Mouse (Mus musculus): ENCODE results near the gene Sertad4.

The Sertad4 gene

GRCm38 (mm10) chr1:192851126-192851525, 4.4 kb downstream of the Sertad4 start:
- DNase-seq = no peak

- no peak for DNase-seq
These were observed 5.9 kb downstream of the Sertad4 start for GRCm38 (mm10) chr1:192849616-192850015.

GRCm38 (mm10) chr1:192847254-192847653, 8.3 kb downstream of the Sertad4 start:
- no peak for DNase-seq

- DNase-seq = no peak
These were observed 14.3 kb downstream of the Sertad4 start for GRCm38 (mm10) chr1:192841094-192841813.

- DNase-seq = no peak
These were observed 14.9 kb downstream of the Sertad4 start for GRCm38 (mm10) chr1:192840655-192841054.

GRCm38 (mm10) chr1:192835211-192835681, 20.3 kb downstream of the Sertad4 start:
- peak; percentile 56 for DNase-seq

- DNase-seq = peak; percentile 72
These were observed 21.0 kb downstream of the Sertad4 start for GRCm38 (mm10) chr1:192834361-192835210.

GRCm38 (mm10) chr1:192833586-192833985, 22.0 kb downstream of the Sertad4 start:
- no peak for DNase-seq

- no peak for DNase-seq
These were observed 22.5 kb downstream of the Sertad4 start for GRCm38 (mm10) chr1:192833097-192833496.

GRCm38 (mm10) chr1:192832338-192832737, 23.2 kb downstream of the Sertad4 start:
- DNase-seq = no peak

GRCm38 (mm10) chr1:192830444-192830843, 25.1 kb downstream of the Sertad4 start:
- DNase-seq = peak; percentile 37

GRCm38 (mm10) chr1:192828928-192829327, 26.6 kb downstream of the Sertad4 start:
- DNase-seq = no peak

- no peak for DNase-seq
These were observed 27.6 kb downstream of the Sertad4 start for GRCm38 (mm10) chr1:192827955-192828354.

GRCm38 (mm10) chr1:192825746-192826145, 29.8 kb downstream of the Sertad4 start:
- no peak for DNase-seq

- peak; percentile 70 for DNase-seq
These were observed 32.7 kb downstream of the Sertad4 start for GRCm38 (mm10) chr1:192822652-192823525.

- no peak for DNase-seq
These were observed 33.3 kb downstream of the Sertad4 start for GRCm38 (mm10) chr1:192822309-192822651.

GRCm38 (mm10) chr1:192818334-192818733, 37.2 kb downstream of the Sertad4 start:
- no peak for DNase-seq

- no peak for DNase-seq
These were observed 39.8 kb downstream of the Sertad4 start for GRCm38 (mm10) chr1:192815789-192816188.

- DNase-seq = no peak
These were observed 40.9 kb downstream of the Sertad4 start for GRCm38 (mm10) chr1:192814700-192815099.

- no peak for DNase-seq
These were observed 42.8 kb downstream of the Sertad4 start for GRCm38 (mm10) chr1:192812758-192813157.

- DNase-seq = no peak
These were observed 43.3 kb downstream of the Sertad4 start for GRCm38 (mm10) chr1:192812290-192812689.

- peak; percentile 61 for DNase-seq
These were observed 49.1 kb downstream of the Sertad4 start for GRCm38 (mm10) chr1:192806168-192807157.
